Mouse (Mus musculus) myocyte (in vitro differentiated cells): Measurements from ENCODE around the gene Krtcap2. TPM values are rescaled to one million over a fixed set of nuclear protein-coding genes. Genes with fewer than 3 reads are reported as not detected.
"Not testable (repeated sequence)": the region's sequence is repeated elsewhere in the genome, so short reads cannot be mapped to it uniquely, and the experiment has no call there.

ENCODE experiments used
- H3K27me3 ChIP-seq: one replicate; pipeline ENCODE4 v1.6.1; 2011; ENCODE audit not compliant: control insufficient read depth, insufficient read depth, insufficient read length
- H3K36me3 ChIP-seq: one replicate; pipeline ENCODE4 v1.6.1; 2011; ENCODE audit not compliant: control insufficient read depth, insufficient read depth
- H3K4me2 ChIP-seq: one replicate; pipeline ENCODE4 v1.6.1; 2011; ENCODE audit warnings: low read depth, control low read depth
- H3K4me3 ChIP-seq: one replicate; pipeline ENCODE4 v1.5.1; 2011; ENCODE audit warnings: mild to moderate bottlenecking, control low read depth, moderate library complexity
- H3K79me2 ChIP-seq: one replicate; pipeline ENCODE4 v1.6.1; 2011; ENCODE audit not compliant: control insufficient read depth, insufficient read depth
- H3ac ChIP-seq: one replicate; pipeline ENCODE4 v1.6.1; 2011; ENCODE audit not compliant: control insufficient read depth, insufficient read length
- CEBPB ChIP-seq: IDR thresholded peaks from 2 replicates; pipeline ENCODE4 v1.6.1; 2011; ENCODE audit warnings: mild to moderate bottlenecking, moderate library complexity; ENCODE audit not compliant: poor library complexity, insufficient read depth, severe bottlenecking
- E2F4 ChIP-seq: IDR thresholded peaks from one replicate; pipeline ENCODE4 v1.6.1; 2011; ENCODE audit warnings: mild to moderate bottlenecking, control low read depth, moderate library complexity; ENCODE audit not compliant: insufficient read depth
- MAX ChIP-seq: IDR thresholded peaks from one replicate; pipeline ENCODE4 v1.6.1; 2011; ENCODE audit warnings: low read depth, mild to moderate bottlenecking, control low read depth
- MYOD1 ChIP-seq, 3 experiments: IDR thresholded peaks; one replicate each; pipeline ENCODE4 v1.6.1; 2011; ENCODE audit warnings: control low read depth in 2 of 3, low read depth in 2 of 3, mild to moderate bottlenecking in 2 of 3, moderate library complexity in 1 of 3; ENCODE audit not compliant: insufficient read length in 2 of 3, control insufficient read depth in 1 of 3
- MYOG ChIP-seq, 3 experiments: IDR thresholded peaks; one replicate each; pipeline ENCODE4 v1.6.1; 2011; ENCODE audit warnings: control low read depth in 2 of 3, low read depth in 2 of 3, mild to moderate bottlenecking in 2 of 3; ENCODE audit not compliant: insufficient read length in 2 of 3, control insufficient read depth in 1 of 3, insufficient read depth in 1 of 3
- POLR2A ChIP-seq: IDR thresholded peaks from one replicate; pipeline ENCODE4 v1.6.1; 2011; ENCODE audit warnings: low read depth, mild to moderate bottlenecking, control low read depth, moderate library complexity; ENCODE audit not compliant: insufficient read length
- POLR2AphosphoS2 ChIP-seq: IDR thresholded peaks from one replicate; pipeline ENCODE4 v1.6.1; 2011; ENCODE audit warnings: low read depth, control low read depth; ENCODE audit not compliant: insufficient read length
- REST ChIP-seq: IDR thresholded peaks from one replicate; pipeline ENCODE4 v1.6.1; 2011; ENCODE audit warnings: mild to moderate bottlenecking, control low read depth, moderate library complexity; ENCODE audit not compliant: insufficient read depth, insufficient read length
- SRF ChIP-seq: IDR thresholded peaks from one replicate; pipeline ENCODE4 v1.6.1; 2011; ENCODE audit warnings: low read depth; ENCODE audit not compliant: control insufficient read depth, insufficient read length
- TCF12 ChIP-seq: IDR thresholded peaks from one replicate; pipeline ENCODE4 v1.6.1; 2011; ENCODE audit warnings: mild to moderate bottlenecking, control low read depth; ENCODE audit not compliant: poor library complexity, insufficient read depth, severe bottlenecking
- TCF3 ChIP-seq: IDR thresholded peaks from one replicate; pipeline ENCODE4 v1.6.1; 2011; ENCODE audit warnings: low read depth, control low read depth; ENCODE audit not compliant: insufficient read length
- USF1 ChIP-seq: IDR thresholded peaks from one replicate; pipeline ENCODE4 v1.6.1; 2011; ENCODE audit warnings: low read depth, mild to moderate bottlenecking, control low read depth, moderate library complexity
- polyA plus RNA-seq: library from polyadenylated mRNA; unstranded; fragments of >200 nt; fragmentation: generic; extraction: Trizol; gene quantifications from one replicate; pipeline ENCODE4 v1.2.1, GENCODE M21; 2012; ENCODE audit warnings: missing spikeins

The Krtcap2 gene
- polyA plus RNA-seq, 1 experiment: 371 TPM

- Histone ChIP-seq H3K36me3 (peaks cover 20% of the 10 kb centered on the region), H3K79me2 (peaks cover 12% of the 10 kb centered on the region), H3K27me3 (no peaks in the 10 kb centered on the region), H3K4me3 (no peak overlapping the region), H3ac (no peak overlapping the region), H3K4me2 (no peak overlapping the region)
- no peak for TF ChIP-seq TCF12
- TF ChIP-seq POLR2AphosphoS2: no peak
- no peak for TF ChIP-seq USF1
- TF ChIP-seq TCF3: no peak
- TF ChIP-seq MAX: no peak
- TF ChIP-seq POLR2A: no peak
- TF ChIP-seq MYOD1 (IDR thresholded peaks at IDR 0.05; ENCODE audit: control insufficient read depth in 1 of 3, insufficient read length in 2 of 3, low read depth in 2 of 3): no peak
- TF ChIP-seq E2F4: no peak
- TF ChIP-seq REST: no peak
- no peak for TF ChIP-seq CEBPB
- TF ChIP-seq MYOG (IDR thresholded peaks at IDR 0.05; ENCODE audit: control insufficient read depth in 1 of 3, insufficient read depth in 1 of 3, insufficient read length in 2 of 3, low read depth in 2 of 3): no peak
- no peak for TF ChIP-seq SRF
Measured at GRCm38 (mm10) chr3:89210162-89210561, 35.6 kb upstream of the Krtcap2 start.

DNA sequence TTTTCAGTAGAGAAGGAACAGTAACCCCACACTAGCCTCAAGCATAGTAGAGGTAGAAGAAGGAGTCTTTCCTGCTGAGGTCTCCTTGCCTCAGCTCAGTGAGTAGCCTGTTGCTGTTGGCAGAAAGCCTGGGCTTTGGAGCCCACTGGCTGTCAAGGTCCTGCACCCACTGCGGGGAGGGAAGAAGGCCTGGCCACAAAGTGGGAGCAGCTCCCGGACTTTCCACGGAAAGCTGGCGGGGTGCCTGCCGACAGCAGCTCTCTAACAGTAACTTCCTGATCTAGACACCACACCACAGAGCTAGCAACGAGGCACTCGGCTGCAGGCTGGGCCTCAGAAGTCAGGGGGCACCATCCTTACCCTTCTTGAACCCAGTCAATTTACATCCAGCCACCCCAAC, 35.0 kb upstream of the Krtcap2 start:
- Histone ChIP-seq H3K27me3 (no peaks in the 10 kb centered on the region), H3ac (no peak overlapping the region), H3K79me2 (peaks cover 12% of the 10 kb centered on the region), H3K4me2 (no peak overlapping the region), H3K36me3 (peaks cover 20% of the 10 kb centered on the region), H3K4me3 (no peak overlapping the region)
- TF ChIP-seq POLR2A (no peak), USF1 (no peak), E2F4 (no peak), POLR2AphosphoS2 (no peak), SRF (no peak), MYOD1 (IDR thresholded peaks at IDR 0.05; ENCODE audit: control insufficient read depth in 1 of 3, insufficient read length in 2 of 3, low read depth in 2 of 3) (no peak), CEBPB (no peak), REST (no peak), MYOG (IDR thresholded peaks at IDR 0.05; ENCODE audit: control insufficient read depth in 1 of 3, insufficient read depth in 1 of 3, insufficient read length in 2 of 3, low read depth in 2 of 3) (no peak), MAX (no peak), TCF12 (no peak)

DNA sequence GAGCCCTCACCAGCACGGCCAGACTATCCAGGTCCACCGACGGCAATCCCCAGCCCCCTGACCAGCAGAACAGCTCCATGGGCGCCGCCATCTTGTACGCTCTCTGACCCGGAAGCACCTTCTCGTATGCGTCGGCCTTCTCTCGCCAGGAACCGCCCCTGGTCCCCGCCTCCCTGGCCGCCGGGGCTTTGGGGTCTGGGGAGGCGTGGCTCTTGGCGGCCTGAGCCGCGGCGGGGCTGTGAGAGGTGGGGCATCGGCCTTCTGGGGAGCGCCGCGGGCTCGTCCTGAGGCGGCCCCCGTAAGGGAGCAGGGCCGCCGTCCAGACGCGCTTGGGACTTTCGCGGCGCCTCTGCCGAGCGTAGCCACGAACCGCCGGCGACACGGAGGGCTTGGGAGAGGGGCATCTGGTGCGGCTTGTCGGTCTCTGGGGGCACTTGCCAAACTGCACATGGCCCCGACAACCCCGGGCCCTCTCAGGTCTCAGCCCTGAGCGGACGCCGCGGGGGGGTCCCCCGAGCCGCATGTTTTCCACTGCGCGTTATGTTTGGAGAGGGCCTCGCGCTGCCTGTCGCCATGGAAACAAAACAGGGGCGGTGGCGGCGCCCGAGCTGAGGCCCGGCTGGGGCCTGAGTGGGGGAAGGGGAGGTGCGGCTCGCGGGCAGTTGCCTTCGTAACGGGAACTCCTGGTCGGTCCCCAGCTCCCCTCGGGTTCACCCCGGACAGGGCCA, 31.8 kb upstream of the Krtcap2 start:
- TF ChIP-seq MAX (no peak), POLR2AphosphoS2 (peak; percentile 43), REST (no peak), POLR2A (peak; percentile 57)
- peaks cover 4% of the 10 kb centered on the region for H3K36me3 ChIP-seq
- H3ac ChIP-seq: peak overlapping the region; percentile 52
- H3K4me2 ChIP-seq: peak overlapping the region; percentile 88
- no peaks in the 10 kb centered on the region for H3K27me3 ChIP-seq
- H3K4me3 ChIP-seq: peak overlapping the region; percentile 50
- peaks cover 12% of the 10 kb centered on the region for H3K79me2 ChIP-seq

DNA sequence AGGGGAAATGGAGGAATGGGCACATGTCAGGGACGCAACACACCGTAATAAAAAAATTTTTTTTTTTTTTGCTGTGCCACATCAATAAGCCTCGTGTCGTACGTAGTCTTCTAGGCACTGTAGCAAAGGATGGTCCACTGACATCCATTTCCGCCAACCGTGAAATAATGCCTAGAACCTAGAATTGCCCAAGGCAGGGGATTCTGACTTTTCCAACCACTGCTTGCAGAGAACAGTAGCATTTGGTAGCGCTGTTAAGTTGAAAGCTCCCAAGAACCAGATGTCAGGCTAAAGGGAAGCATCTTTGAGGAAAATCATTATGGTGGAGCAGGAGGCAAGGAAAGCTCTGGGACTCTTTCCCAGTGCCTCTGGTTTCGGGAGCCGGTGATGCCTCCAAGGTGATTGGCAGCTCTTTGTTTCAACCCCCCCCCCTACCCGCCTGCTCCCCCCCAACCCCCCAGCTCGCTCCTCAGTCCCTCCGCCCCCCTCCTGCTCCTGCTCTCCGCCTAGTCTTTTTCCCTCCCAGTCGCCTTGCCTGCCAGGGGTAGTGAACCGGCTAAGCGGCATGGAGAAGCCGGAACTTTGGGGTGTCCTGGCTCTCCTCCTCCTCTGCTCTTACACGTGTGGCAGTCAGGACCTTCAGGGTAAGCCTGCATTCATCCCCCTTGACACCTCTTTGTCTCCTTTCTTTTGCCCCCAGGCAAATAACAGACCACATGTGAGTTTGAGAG, 30.9 kb upstream of the Krtcap2 start, which contains the start of gene Thbs3:
Gene Thbs3 (plus strand): TSS at position 500 of the 731 bp plus-strand sequence.
- TF ChIP-seq CEBPB (no peak), POLR2AphosphoS2 (no peak), MYOD1 (IDR thresholded peaks at IDR 0.05; ENCODE audit: control insufficient read depth in 1 of 3, insufficient read length in 2 of 3, low read depth in 2 of 3) (no peak), MAX (no peak), USF1 (no peak), POLR2A (no peak), SRF (no peak), E2F4 (no peak)
- H3ac ChIP-seq: peak within 1 kb of the TSS; percentile 52
- H3K27me3 ChIP-seq: no peaks in the 10 kb centered on the region
- peaks cover 3% of the 10 kb centered on the region for H3K36me3 ChIP-seq
- peak within 1 kb of the TSS; percentile 88 for H3K4me2 ChIP-seq
- peak within 1 kb of the TSS; percentile 50 for H3K4me3 ChIP-seq
- H3K79me2 ChIP-seq: peaks cover 12% of the 10 kb centered on the region

DNA sequence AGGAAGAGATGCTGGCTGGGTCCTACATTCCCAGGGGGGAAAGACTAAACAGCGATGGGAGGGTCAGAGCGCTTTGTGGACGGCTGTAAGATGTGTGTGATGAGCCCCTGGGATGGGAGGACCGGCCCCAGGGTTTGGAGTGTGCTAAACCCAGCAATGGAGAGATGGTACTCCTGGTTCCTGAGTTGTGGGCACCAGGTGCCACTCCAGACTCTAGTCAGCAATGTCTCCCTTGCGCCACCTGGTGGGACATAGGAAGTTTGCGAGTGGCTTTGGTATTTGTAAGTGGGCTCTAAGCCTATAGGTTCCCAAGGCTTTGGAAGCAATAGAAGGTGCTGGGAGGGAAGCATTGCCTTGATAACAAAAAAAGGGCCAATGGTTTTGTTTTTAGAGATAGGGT, 29.9 kb upstream of the Krtcap2 start:
- Histone ChIP-seq H3K36me3 (no peaks in the 10 kb centered on the region), H3ac (no peak overlapping the region)
- peak in 1 of 3 experiments; percentile 15 for TF ChIP-seq MYOD1 (IDR thresholded peaks at IDR 0.05; ENCODE audit: control insufficient read depth in 1 of 3, insufficient read length in 2 of 3, low read depth in 2 of 3)
- no peak for TF ChIP-seq POLR2AphosphoS2
- TF ChIP-seq SRF: no peak
- no peak for TF ChIP-seq E2F4
- no peak for TF ChIP-seq CEBPB

GRCm38 (mm10) chr3:89216407-89216806, 29.4 kb upstream of the Krtcap2 start:
- not testable (repeated sequence) for H3K4me3 ChIP-seq, H3ac ChIP-seq, H3K4me2 ChIP-seq, H3K27me3 ChIP-seq, H3K36me3 ChIP-seq
- H3K79me2 ChIP-seq: peaks cover 12% of the 10 kb centered on the region

More for the DNA sequence above, 29.9 kb upstream of the Krtcap2 start:
- no peaks in the 10 kb centered on the region for H3K27me3 ChIP-seq
- peak overlapping the region; percentile 79 for H3K4me2 ChIP-seq
- peak overlapping the region; percentile 50 for H3K4me3 ChIP-seq
- peaks cover 12% of the 10 kb centered on the region for H3K79me2 ChIP-seq
